In the genomic region with DNA sequence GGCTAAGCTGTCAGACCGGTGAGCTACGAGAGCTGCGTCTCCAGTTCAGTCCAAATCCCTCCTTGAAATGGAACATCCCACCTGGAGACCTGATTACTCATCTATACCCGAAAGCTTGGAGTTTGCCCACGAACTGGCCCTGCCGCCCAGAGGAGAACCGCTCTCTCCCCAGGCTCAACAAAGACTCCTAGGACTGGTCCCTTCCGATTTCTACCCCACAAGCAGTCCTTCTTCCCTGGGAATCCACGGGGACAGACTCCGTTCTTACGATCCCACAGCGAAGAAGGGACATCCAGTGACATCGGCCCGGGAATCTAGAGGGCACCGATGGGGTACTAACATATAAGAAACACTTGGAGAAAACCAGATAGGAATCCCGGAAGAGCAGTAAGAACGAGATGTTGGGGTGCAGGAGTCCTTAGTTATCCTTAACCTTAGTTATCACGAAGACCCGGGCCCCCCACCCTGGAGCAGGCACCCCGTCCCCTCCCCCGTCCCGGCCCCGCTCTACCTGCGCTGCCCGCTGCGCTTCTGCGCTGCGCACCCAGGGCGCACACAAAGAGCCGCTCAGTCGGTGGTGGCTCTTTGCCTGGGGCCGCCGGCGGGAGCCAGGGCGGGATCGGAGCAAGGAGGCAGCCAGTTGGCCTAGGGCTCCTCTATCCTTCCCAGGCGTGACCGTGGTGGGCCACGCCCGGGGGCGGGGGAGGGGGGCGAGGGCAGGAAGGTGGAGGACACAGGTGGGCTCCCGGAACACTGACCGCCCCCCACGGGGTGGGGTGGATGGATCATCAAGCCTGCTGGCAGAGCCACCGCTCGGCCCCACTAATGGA, we compare ENCODE assay signal across 8 mouse cellular contexts. TPM values are rescaled to one million over a fixed set of nuclear protein-coding genes. Genes with fewer than 3 reads are reported as not detected.
DNase-seq lines count a peak whose midpoint lies in the region; ATAC-seq and TF ChIP-seq lines count a peak whose summit lies in the region.

A gene (minus strand): TSS at position 827 of the 830 bp plus-strand sequence.

- ATAC-seq in kidney, postnatal 0 days (replicated peaks; ENCODE audit: low FRiP score, low read depth): peak; percentile 35; the same call in 1 of the 2 replicates
- peak; percentile 24; the same call in 1 of the 2 replicates for ATAC-seq in forebrain, embryonic 16.5 days
- ATAC-seq in midbrain, embryonic 12.5 days (ENCODE audit: low FRiP score, low read depth): peak; percentile 55

- peak within 1 kb of the TSS; percentile 46; the same call in 1 of the 2 replicates for H3K9ac ChIP-seq in kidney, postnatal 0 days (ENCODE audit: low read depth, low read length)
- peak within 1 kb of the TSS; percentile 78 for H3K9ac ChIP-seq in forebrain, embryonic 16.5 days (replicated peaks; ENCODE audit: low read depth, low read length)
- peak within 1 kb of the TSS; percentile 63 for H3K9ac ChIP-seq in midbrain, embryonic 12.5 days (replicated peaks)

- H3K27ac ChIP-seq in kidney, postnatal 0 days: no peak within 1 kb of the TSS
- no peak within 1 kb of the TSS for H3K27ac ChIP-seq in forebrain, embryonic 16.5 days (ENCODE audit: low read length)
- no peak within 1 kb of the TSS for H3K27ac ChIP-seq in midbrain, embryonic 12.5 days (replicated peaks)

- H3K4me2 ChIP-seq in kidney, postnatal 0 days (ENCODE audit: low read length): peak within 1 kb of the TSS; percentile 65
- H3K4me2 ChIP-seq in forebrain, embryonic 16.5 days (ENCODE audit: low read length): peak within 1 kb of the TSS; percentile 92
- peak within 1 kb of the TSS; percentile 81 for H3K4me2 ChIP-seq in midbrain, embryonic 12.5 days (replicated peaks)

- H3K9me3 ChIP-seq in kidney, postnatal 0 days (replicated peaks; ENCODE audit: low read length): no peaks in the 10 kb centered on the region
- no peaks in the 10 kb centered on the region for H3K9me3 ChIP-seq in forebrain, embryonic 16.5 days (ENCODE audit: control insufficient read depth, low read length)
- H3K9me3 ChIP-seq in midbrain, embryonic 12.5 days: no peaks in the 10 kb centered on the region

- H3K27me3 ChIP-seq in kidney, postnatal 0 days (ENCODE audit: insufficient read depth, low read length): peaks cover 10% of the 10 kb centered on the region
- no peaks in the 10 kb centered on the region for H3K27me3 ChIP-seq in forebrain, embryonic 16.5 days (replicated peaks; ENCODE audit: control insufficient read depth, insufficient read depth, low read length)
- H3K27me3 ChIP-seq in midbrain, embryonic 12.5 days: peaks cover 22% of the 10 kb centered on the region

- 5% methylated on average over 44 of the region's 47 CpGs for WGBS in kidney, postnatal 0 days
- 2% methylated on average over 47 of the region's 47 CpGs for WGBS in forebrain, embryonic 16.5 days
- 5% methylated on average over 45 of the region's 47 CpGs for WGBS in midbrain, embryonic 12.5 days

- peaks cover 5% of the 10 kb centered on the region; the same call in 1 of the 2 replicates for H3K4me1 ChIP-seq in kidney, postnatal 0 days (replicated peaks; ENCODE audit: insufficient read depth, low read length)
- H3K4me1 ChIP-seq in forebrain, embryonic 16.5 days (replicated peaks; ENCODE audit: control insufficient read depth, insufficient read depth, low read length): peaks cover 30% of the 10 kb centered on the region
- peaks cover 17% of the 10 kb centered on the region for H3K4me1 ChIP-seq in midbrain, embryonic 12.5 days

- H3K4me3 ChIP-seq in kidney, postnatal 0 days (replicated peaks; ENCODE audit: low read depth, low read length): peak within 1 kb of the TSS; percentile 32
- peak within 1 kb of the TSS; percentile 49 for H3K4me3 ChIP-seq in forebrain, embryonic 16.5 days (replicated peaks; ENCODE audit: low read length)
- peak within 1 kb of the TSS; percentile 49 for H3K4me3 ChIP-seq in midbrain, embryonic 12.5 days

- TF ChIP-seq CTCF in kidney, postnatal 0 days (IDR thresholded peaks at IDR 0.05; ENCODE audit: low read depth): no peak

- no peak for DNase-seq in kidney, postnatal 0 days (ENCODE audit: low spot score)
- no peak for DNase-seq in kidney, adult 9 months
- peak; percentile 41 to 60 for DNase-seq in cerebellum, adult 18-20 months
- DNase-seq in spleen, postnatal 36 days (ENCODE audit: low spot score in 2 of 2): no peak
- DNase-seq in urinary bladder, postnatal 10 days (ENCODE audit: low spot score): no peak
- DNase-seq in adrenal gland, postnatal 14 days: no peak

- no peaks in the 10 kb centered on the region for H3K36me3 ChIP-seq in kidney, postnatal 0 days (ENCODE audit: insufficient read depth, low read length)
- H3K36me3 ChIP-seq in forebrain, embryonic 16.5 days (ENCODE audit: control insufficient read depth, insufficient read depth): no peaks in the 10 kb centered on the region
- H3K36me3 ChIP-seq in midbrain, embryonic 12.5 days: no peaks in the 10 kb centered on the region

RNA-seq across cellular contexts. Expression of the gene that starts here (rescaled TPM):
- polyA plus RNA-seq in kidney, postnatal 0 days (2015; fragmentation: Nextera tagmentation; extraction: Ambion mirVana): 0.51 and 0.58 TPM in 2 replicates
- polyA plus RNA-seq in forebrain, embryonic 16.5 days (2015; fragmentation: Nextera tagmentation; extraction: Ambion mirVana): 2.3 and 2.6 TPM in 2 replicates
- polyA plus RNA-seq in midbrain, embryonic 12.5 days (2016; fragmentation: Nextera tagmentation; extraction: Ambion mirVana): 2.7 and 3.1 TPM in 2 replicates
- total RNA-seq in adrenal gland, postnatal 14 days (2021): not detected in 2 replicates

Comparison
In these comparisons a context has a peak if more than half of its experiments do, and no peak if none do; other contexts are left out.
1. Peak in ATAC-seq, H3K4me3 ChIP-seq, H3K9ac ChIP-seq and H3K4me2 ChIP-seq in kidney, postnatal 0 days; RNA of the gene not detected or under 1 TPM.
2. DNase-seq: peak in cerebellum, adult 18-20 months (2 of 2); none in kidney, postnatal 0 days (single experiment), kidney, adult 9 months (single experiment), spleen, postnatal 36 days (0 of 2), urinary bladder, postnatal 10 days (single experiment) and adrenal gland, postnatal 14 days (single experiment).
3. Peak in every context shown above with its lines, with median percentiles within 50 percentile points of each other: ATAC-seq, H3K4me2 ChIP-seq, H3K4me3 ChIP-seq and H3K9ac ChIP-seq.